Comparison of ENCODE assay signal across 10 mouse cellular contexts in genomic region chr2:33207069-33207468, GRCm38 (mm10). TPM values are rescaled to one million over a fixed set of nuclear protein-coding genes. Genes with fewer than 3 reads are reported as not detected.
DNase-seq lines count a peak whose midpoint lies in the region; ATAC-seq lines count a peak whose summit lies in the region.
"Had no signal": no experiment of that assay in that cellular context is flagged by ENCODE, and none has a peak within 500 bp of the region (broad histone marks: within the 10 kb centered on the region; RNA-seq: fewer than 3 reads in every experiment).

No protein-coding gene starts in this region.

- H3K9me3 ChIP-seq in midbrain, embryonic 13.5 days = no peaks in the 10 kb centered on the region
- no peaks in the 10 kb centered on the region for H3K9me3 ChIP-seq in midbrain, embryonic 14.5 days (ENCODE audit: control insufficient read depth, low read length)
- H3K9me3 ChIP-seq in heart, embryonic 11.5 days (replicated peaks; ENCODE audit: control insufficient read depth, low read length) = no peaks in the 10 kb centered on the region
- H3K9me3 ChIP-seq in neural tube, embryonic 15.5 days (replicated peaks) = no peaks in the 10 kb centered on the region
- H3K9me3 ChIP-seq: G1E had no signal

- H3K27ac ChIP-seq in midbrain, embryonic 13.5 days = 0 out of 2 replicates have a peak overlapping the region, but pooled peaks have one; percentile 51
- H3K27ac ChIP-seq in midbrain, embryonic 14.5 days (replicated peaks; ENCODE audit: low read depth, low read length) = no peak overlapping the region
- H3K27ac ChIP-seq in heart, embryonic 11.5 days (ENCODE audit: low read depth, low read length) = peak overlapping the region; percentile 41; the same call in 1 of the 2 replicates
- H3K27ac ChIP-seq in neural tube, embryonic 15.5 days (replicated peaks) = peak overlapping the region; percentile 66; the same call in 1 of the 2 replicates

- H3K9ac ChIP-seq in midbrain, embryonic 13.5 days (replicated peaks) = no peak overlapping the region
- H3K9ac ChIP-seq in midbrain, embryonic 14.5 days (replicated peaks; ENCODE audit: low read length) = no peak overlapping the region
- H3K9ac ChIP-seq in heart, embryonic 11.5 days (ENCODE audit: low read depth, low read length) = peak overlapping the region; percentile 12; the same call in 1 of the 2 replicates
- no peak overlapping the region for H3K9ac ChIP-seq in neural tube, embryonic 15.5 days (replicated peaks)

- H3K27me3 ChIP-seq in midbrain, embryonic 13.5 days = no peaks in the 10 kb centered on the region
- H3K27me3 ChIP-seq in midbrain, embryonic 14.5 days (ENCODE audit: control insufficient read depth, insufficient read depth, low read length) = no peaks in the 10 kb centered on the region
- no peaks in the 10 kb centered on the region for H3K27me3 ChIP-seq in heart, embryonic 11.5 days (ENCODE audit: control insufficient read depth, insufficient read depth, low read length)
- no peaks in the 10 kb centered on the region for H3K27me3 ChIP-seq in neural tube, embryonic 15.5 days (replicated peaks)

- ATAC-seq in midbrain, embryonic 13.5 days = no peak
- no peak for ATAC-seq in midbrain, embryonic 14.5 days (ENCODE audit: low FRiP score, low TSS enrichment)
- ATAC-seq in heart, embryonic 11.5 days (replicated peaks; ENCODE audit: insufficient number of reproducible peaks, low FRiP score, low TSS enrichment) = no peak
- no peak for ATAC-seq in neural tube, embryonic 15.5 days (ENCODE audit: low FRiP score)

- no peaks in the 10 kb centered on the region for H3K36me3 ChIP-seq in midbrain, embryonic 13.5 days
- H3K36me3 ChIP-seq in midbrain, embryonic 14.5 days (ENCODE audit: control insufficient read depth, insufficient read depth, low read length) = no peaks in the 10 kb centered on the region
- no peaks in the 10 kb centered on the region for H3K36me3 ChIP-seq in heart, embryonic 11.5 days (ENCODE audit: control insufficient read depth, insufficient read depth, low read length)
- H3K36me3 ChIP-seq in neural tube, embryonic 15.5 days = no peaks in the 10 kb centered on the region
- H3K36me3 ChIP-seq: G1E had no signal

- peaks cover 35% of the 10 kb centered on the region for H3K4me1 ChIP-seq in midbrain, embryonic 13.5 days (replicated peaks)
- H3K4me1 ChIP-seq in midbrain, embryonic 14.5 days (ENCODE audit: control insufficient read depth, insufficient read depth, low read length) = peaks cover 18% of the 10 kb centered on the region
- H3K4me1 ChIP-seq in heart, embryonic 11.5 days (ENCODE audit: control insufficient read depth, insufficient read depth, low read length) = peaks cover 50% of the 10 kb centered on the region
- peaks cover 43% of the 10 kb centered on the region for H3K4me1 ChIP-seq in neural tube, embryonic 15.5 days

- H3K4me3 ChIP-seq in midbrain, embryonic 13.5 days (replicated peaks) = no peak overlapping the region
- H3K4me3 ChIP-seq in midbrain, embryonic 14.5 days (replicated peaks; ENCODE audit: low read depth, low read length) = no peak overlapping the region
- no peak overlapping the region for H3K4me3 ChIP-seq in heart, embryonic 11.5 days (ENCODE audit: low read depth, low read length)
- H3K4me3 ChIP-seq in neural tube, embryonic 15.5 days (replicated peaks) = no peak overlapping the region
- H3K4me3 ChIP-seq: erythroblast, embryonic 14.5 days had no signal

- DNase-seq in midbrain, embryonic 14.5 days = no peak
- peak; percentile 76 for DNase-seq in kidney, adult 11 months
- no peak for DNase-seq in layer of hippocampus, postnatal 25 days (ENCODE audit: extremely low spot score in 1 of 2, low spot score in 1 of 2)
- DNase-seq in ovary, postnatal 14 days (ENCODE audit: low spot score) = no peak
- no peak for DNase-seq in cerebellum, adult 9-10 months

- WGBS in midbrain, embryonic 13.5 days = 35% methylated on average over 4 of the region's 4 CpGs
- WGBS in midbrain, embryonic 14.5 days = 13% methylated on average over 4 of the region's 4 CpGs
- 24% methylated on average over 4 of the region's 4 CpGs for WGBS in heart, embryonic 11.5 days (ENCODE audit: insufficient replicate concordance)
- 14% methylated on average over 4 of the region's 4 CpGs for WGBS in neural tube, embryonic 15.5 days

- H3K4me2 ChIP-seq in midbrain, embryonic 13.5 days (replicated peaks) = no peak overlapping the region
- H3K4me2 ChIP-seq in midbrain, embryonic 14.5 days (ENCODE audit: low read length) = no peak overlapping the region
- H3K4me2 ChIP-seq in heart, embryonic 11.5 days = no peak overlapping the region
- H3K4me2 ChIP-seq in neural tube, embryonic 15.5 days = no peak overlapping the region

RNA-seq across cellular contexts. Expression of gene Angptl2, which starts 8.8 kb away (rescaled TPM):
- 14.8 and 15.5 TPM in 2 replicates for polyA plus RNA-seq in midbrain, embryonic 13.5 days (2015; fragmentation: Nextera tagmentation; extraction: Ambion mirVana)
- 2.1 and 10.1 TPM in 2 replicates for polyA plus RNA-seq in midbrain, embryonic 14.5 days (2014; fragmentation: Nextera tagmentation; extraction: Ambion mirVana)
- polyA plus RNA-seq in heart, embryonic 11.5 days (2014; fragmentation: Nextera tagmentation; extraction: Ambion mirVana) = 34.3 and 47.8 TPM in 2 replicates
- 12.0 and 18.0 TPM in 2 replicates for polyA plus RNA-seq in neural tube, embryonic 15.5 days (2015; fragmentation: Nextera tagmentation; extraction: Ambion mirVana)
- total RNA-seq in layer of hippocampus, postnatal 25 days (2021) = 1 to 10 TPM; 1.3 to 1.8 TPM
- polyA plus RNA-seq: erythroblast, embryonic 14.5 days; G1E had no signal
